Mouse (Mus musculus) hindbrain, embryonic 15.5 days (tissue): ENCODE results near the gene Cmip. TPM values are rescaled to one million over a fixed set of nuclear protein-coding genes. Genes with fewer than 3 reads are reported as not detected.
A peak's percentile ranks its signal among the peaks of the same experiment; 100 is the strongest.

Source experiments
- ATAC-seq: fragments of 200-750 bp; cut with Nextera tagmentation; 2 replicates; pipeline ENCODE4 v1.8.0; 2017; ENCODE audit warnings: low read depth, moderate number of reproducible peaks, moderate TSS enrichment; ENCODE audit not compliant: low FRiP score
- H3K27ac ChIP-seq: fragments of 300-500 bp; sonication (generic); replicated peaks from 2 replicates; pipeline ENCODE4 v1.5.1; 2015; ENCODE audit warnings: mild to moderate bottlenecking, inconsistent platforms
- H3K27me3 ChIP-seq: fragments of 300-500 bp; sonication (generic); 2 replicates; pipeline ENCODE4 v1.6.1; 2015; ENCODE audit warnings: control low read depth, inconsistent platforms
- H3K36me3 ChIP-seq: fragments of 300-500 bp; sonication (generic); 2 replicates; pipeline ENCODE4 v1.6.1; 2015; ENCODE audit warnings: control low read depth, inconsistent platforms
- H3K4me1 ChIP-seq: fragments of 300-500 bp; sonication (generic); replicated peaks from 2 replicates; pipeline ENCODE4 v1.6.1; 2015; ENCODE audit warnings: control low read depth, inconsistent platforms
- H3K4me2 ChIP-seq: fragments of 300-500 bp; sonication (generic); 2 replicates; pipeline ENCODE4 v1.6.1; 2015; ENCODE audit warnings: moderate library complexity, mild to moderate bottlenecking, inconsistent platforms
- H3K4me3 ChIP-seq: fragments of 300-500 bp; sonication (generic); 2 replicates; pipeline ENCODE4 v1.5.1; 2015; ENCODE audit warnings: mild to moderate bottlenecking, inconsistent platforms
- H3K9ac ChIP-seq: fragments of 300-500 bp; sonication (generic); 2 replicates; pipeline ENCODE4 v1.6.1; 2015; ENCODE audit warnings: inconsistent platforms
- H3K9me3 ChIP-seq: fragments of 300-500 bp; sonication (generic); 2 replicates; pipeline ENCODE4 v1.6.1; 2016; ENCODE audit warnings: control low read depth, inconsistent platforms
- WGBS: fragments of 180-500 bp; shearing (Covaris S2); methylation state at CpG from one replicate; pipeline ENCODE4 v1.1.7; 2015; 5-methylcytosine and 5-hydroxymethylcytosine counted together
- polyA plus RNA-seq: library from polyadenylated mRNA; unstranded; fragments of >200 nt; fragmentation: Nextera tagmentation; extraction: Ambion mirVana; gene quantifications from 2 replicates; pipeline ENCODE4 v1.2.1, GENCODE M21; 2015

The Cmip gene
- polyA plus RNA-seq, 1 experiment from 2014 or later: 203 TPM

DNA sequence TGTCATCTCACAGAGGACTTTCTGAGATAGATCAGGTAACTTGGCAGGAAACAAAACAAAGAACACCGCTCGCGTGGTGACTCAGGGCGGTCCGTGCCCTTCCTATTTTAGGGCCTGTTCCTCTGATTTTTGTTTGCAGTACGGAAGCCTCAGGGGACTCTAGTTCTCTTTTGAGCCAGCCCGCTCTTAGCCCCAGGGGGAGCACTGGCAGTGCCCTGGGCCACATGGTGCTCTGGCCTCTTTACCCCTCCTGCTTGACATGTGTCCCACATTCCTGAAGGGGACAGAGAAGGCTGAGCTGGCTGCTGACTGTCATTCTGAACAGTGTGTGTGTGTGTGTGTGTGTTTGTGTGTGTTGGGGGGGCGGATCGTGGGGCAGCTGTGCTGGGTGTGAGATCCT lies 46.8 kb downstream of the Cmip start:
- no peaks in the 10 kb centered on the region for H3K27me3 ChIP-seq
- no peak for ATAC-seq
- no peaks in the 10 kb centered on the region for H3K36me3 ChIP-seq
- no peak overlapping the region for H3K9ac ChIP-seq
- H3K4me2 ChIP-seq: no peak overlapping the region
- H3K27ac ChIP-seq: 0 out of 2 replicates have a peak overlapping the region, but pooled peaks have one; percentile 14
- H3K9me3 ChIP-seq: no peaks in the 10 kb centered on the region
- H3K4me3 ChIP-seq: no peak overlapping the region
- peaks cover 75% of the 10 kb centered on the region for H3K4me1 ChIP-seq
- WGBS: 54% methylated on average over 9 of the region's 9 CpGs

DNA sequence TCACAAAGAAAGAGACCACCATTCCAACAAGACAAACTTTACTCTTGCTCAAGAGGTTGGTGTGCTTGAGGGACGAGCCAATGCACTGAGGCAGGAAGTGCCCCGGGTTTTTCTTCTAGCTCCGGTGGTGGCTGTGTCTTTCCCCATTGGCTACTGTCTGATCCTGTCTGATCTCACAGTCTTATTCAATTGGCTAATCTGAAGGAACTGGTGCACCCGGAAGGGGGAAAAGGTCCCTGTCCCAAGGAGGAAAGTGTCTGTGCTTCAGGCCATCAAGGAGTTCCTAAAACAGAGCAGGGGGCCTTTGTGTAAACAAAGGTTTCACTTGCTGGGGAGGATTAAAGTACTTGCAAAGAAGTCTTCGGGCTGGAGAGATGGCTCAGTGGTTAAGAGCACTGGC lies 48.5 kb downstream of the Cmip start:
- Histone ChIP-seq H3K9ac (no peak overlapping the region), H3K27ac (no peak overlapping the region), H3K9me3 (no peaks in the 10 kb centered on the region), H3K4me1 (peaks cover 64% of the 10 kb centered on the region), H3K4me2 (no peak overlapping the region), H3K27me3 (no peaks in the 10 kb centered on the region), H3K4me3 (no peak overlapping the region), H3K36me3 (no peaks in the 10 kb centered on the region)
- 65% methylated on average over 5 of the region's 5 CpGs for WGBS
- no peak for ATAC-seq

DNA sequence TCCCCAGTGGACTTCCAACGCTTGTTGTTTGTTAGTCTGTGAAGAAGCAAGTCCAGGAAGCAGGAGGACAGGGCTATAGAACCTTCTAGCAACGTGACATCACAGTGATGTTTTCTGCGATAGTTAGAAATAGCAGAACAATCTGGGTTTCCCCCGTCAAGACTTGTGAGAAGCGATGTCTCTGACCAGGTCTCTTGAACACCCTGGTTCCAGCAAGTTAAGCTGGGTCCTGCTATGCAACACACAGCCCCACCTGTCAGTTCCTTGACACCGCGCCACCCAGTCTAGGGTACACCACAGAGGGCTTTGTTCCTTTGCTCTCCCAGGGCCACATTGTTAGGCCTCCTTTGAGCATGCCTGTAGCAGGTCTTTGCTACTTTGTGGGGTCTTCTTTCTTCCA lies 49.9 kb downstream of the Cmip start:
- Histone ChIP-seq H3K4me1 (peaks cover 66% of the 10 kb centered on the region), H3K4me3 (no peak overlapping the region), H3K4me2 (no peak overlapping the region), H3K27ac (no peak overlapping the region), H3K36me3 (no peaks in the 10 kb centered on the region), H3K9me3 (no peaks in the 10 kb centered on the region), H3K27me3 (no peaks in the 10 kb centered on the region), H3K9ac (no peak overlapping the region)
- 87% methylated on average over 7 of the region's 7 CpGs for WGBS
- ATAC-seq: no peak

DNA sequence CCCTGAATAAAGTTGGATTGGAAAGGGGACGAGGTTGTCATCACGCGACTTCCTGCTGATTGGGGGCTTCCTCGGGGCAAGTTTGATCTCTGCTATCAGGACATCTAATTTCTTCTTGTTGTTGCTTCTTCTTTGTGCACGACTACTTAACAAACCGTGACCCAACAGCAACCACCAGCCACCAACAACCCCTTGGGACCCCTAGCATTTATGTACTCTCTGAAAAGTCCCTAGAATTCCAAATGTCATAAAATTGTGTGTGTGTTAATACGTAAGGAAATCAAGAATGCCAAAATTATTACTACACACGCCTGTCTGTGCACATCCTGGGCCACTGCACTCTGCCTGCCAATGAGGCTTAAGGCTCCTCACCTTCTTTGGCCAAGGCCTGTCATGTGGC lies 50.4 kb downstream of the Cmip start:
- no peak overlapping the region for H3K27ac ChIP-seq
- H3K4me3 ChIP-seq: no peak overlapping the region
- H3K4me2 ChIP-seq: no peak overlapping the region
- no peaks in the 10 kb centered on the region for H3K27me3 ChIP-seq
- peaks cover 64% of the 10 kb centered on the region for H3K4me1 ChIP-seq
- H3K9me3 ChIP-seq: no peaks in the 10 kb centered on the region
- 73% methylated on average over 8 of the region's 8 CpGs for WGBS
- H3K9ac ChIP-seq: no peak overlapping the region
- ATAC-seq: no peak
- H3K36me3 ChIP-seq: no peaks in the 10 kb centered on the region

DNA sequence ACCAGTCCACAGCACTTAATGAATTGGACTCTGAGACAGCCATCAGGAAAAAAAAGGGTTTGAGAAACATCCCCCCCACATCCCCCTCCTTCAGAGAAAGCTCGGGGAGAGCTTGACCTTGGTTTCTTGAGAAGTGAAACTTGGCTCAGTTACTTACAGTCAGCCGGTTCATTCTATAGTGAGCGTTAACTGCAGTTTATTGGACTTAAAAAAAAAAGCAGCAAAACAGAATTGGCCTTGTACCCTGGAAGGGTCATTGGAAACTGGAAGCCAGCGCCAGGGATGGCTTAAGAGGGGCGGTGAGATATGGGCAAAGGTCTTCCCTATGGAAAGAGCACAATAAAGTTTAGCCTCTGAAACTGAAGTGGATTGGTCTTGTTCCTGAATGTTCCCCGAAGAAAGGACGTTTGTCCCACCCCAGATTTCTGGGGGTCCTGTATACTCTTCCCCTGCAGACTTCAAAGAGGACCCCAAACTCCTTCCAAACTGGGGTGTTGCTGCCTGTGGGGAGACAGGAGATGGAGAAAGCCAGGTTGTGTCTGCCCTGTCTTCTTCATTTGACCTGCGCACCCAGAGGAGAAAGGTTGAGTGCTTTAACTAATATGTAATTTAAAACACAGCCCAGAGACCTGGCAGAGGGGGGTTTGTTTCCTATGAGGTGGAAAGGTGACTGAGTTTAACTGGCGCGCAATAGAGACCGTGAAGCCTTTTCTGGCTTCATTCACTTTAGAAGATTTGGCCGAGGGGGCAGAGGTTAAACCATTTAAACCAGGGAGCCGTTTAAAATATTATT lies 51.6 kb downstream of the Cmip start:
- H3K4me2 ChIP-seq: no peak overlapping the region
- no peak overlapping the region for H3K27ac ChIP-seq
- no peaks in the 10 kb centered on the region for H3K36me3 ChIP-seq
- 84% methylated on average over 13 of the region's 13 CpGs for WGBS
- no peak for ATAC-seq
- H3K4me3 ChIP-seq: no peak overlapping the region
- no peak overlapping the region for H3K9ac ChIP-seq
- H3K27me3 ChIP-seq: no peaks in the 10 kb centered on the region
- H3K9me3 ChIP-seq: no peaks in the 10 kb centered on the region
- H3K4me1 ChIP-seq: peaks cover 59% of the 10 kb centered on the region

DNA sequence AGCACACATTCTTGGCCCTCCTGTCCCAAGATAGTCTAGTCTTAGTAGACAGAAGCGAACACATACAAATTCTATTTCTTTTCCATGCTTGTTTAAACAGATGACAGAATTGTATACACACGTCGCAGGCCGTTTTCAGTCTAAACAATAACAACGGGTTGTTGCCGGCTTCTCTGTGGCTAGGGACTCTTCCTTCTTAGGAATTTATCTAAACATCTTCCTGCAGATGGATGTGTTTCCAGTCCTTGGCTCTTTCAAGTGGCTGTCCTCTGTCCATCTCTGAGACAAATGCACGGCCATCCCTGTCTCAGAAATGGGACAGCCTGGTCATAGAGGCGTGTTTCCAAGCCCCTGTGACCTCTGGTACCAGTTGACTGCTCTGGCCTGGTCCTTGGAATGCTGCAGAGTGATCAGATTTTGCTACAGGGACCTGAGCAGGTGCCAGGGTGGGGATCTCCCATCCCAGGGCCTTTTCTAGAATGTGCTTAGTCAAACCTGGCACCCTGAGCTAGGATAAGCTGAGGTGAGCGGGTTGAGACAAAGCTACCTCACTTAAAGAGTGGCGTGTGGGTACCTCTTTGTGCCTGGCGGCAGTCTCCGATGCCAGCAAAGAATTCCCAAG lies 52.9 kb downstream of the Cmip start:
- H3K4me1 ChIP-seq: peaks cover 57% of the 10 kb centered on the region
- no peaks in the 10 kb centered on the region for H3K27me3 ChIP-seq
- WGBS: 89% methylated on average over 12 of the region's 12 CpGs
- H3K9me3 ChIP-seq: no peaks in the 10 kb centered on the region
- H3K27ac ChIP-seq: no peak overlapping the region
- no peak overlapping the region for H3K4me3 ChIP-seq
- H3K36me3 ChIP-seq: no peaks in the 10 kb centered on the region
- H3K9ac ChIP-seq: no peak overlapping the region
- ATAC-seq: no peak
- H3K4me2 ChIP-seq: no peak overlapping the region

DNA sequence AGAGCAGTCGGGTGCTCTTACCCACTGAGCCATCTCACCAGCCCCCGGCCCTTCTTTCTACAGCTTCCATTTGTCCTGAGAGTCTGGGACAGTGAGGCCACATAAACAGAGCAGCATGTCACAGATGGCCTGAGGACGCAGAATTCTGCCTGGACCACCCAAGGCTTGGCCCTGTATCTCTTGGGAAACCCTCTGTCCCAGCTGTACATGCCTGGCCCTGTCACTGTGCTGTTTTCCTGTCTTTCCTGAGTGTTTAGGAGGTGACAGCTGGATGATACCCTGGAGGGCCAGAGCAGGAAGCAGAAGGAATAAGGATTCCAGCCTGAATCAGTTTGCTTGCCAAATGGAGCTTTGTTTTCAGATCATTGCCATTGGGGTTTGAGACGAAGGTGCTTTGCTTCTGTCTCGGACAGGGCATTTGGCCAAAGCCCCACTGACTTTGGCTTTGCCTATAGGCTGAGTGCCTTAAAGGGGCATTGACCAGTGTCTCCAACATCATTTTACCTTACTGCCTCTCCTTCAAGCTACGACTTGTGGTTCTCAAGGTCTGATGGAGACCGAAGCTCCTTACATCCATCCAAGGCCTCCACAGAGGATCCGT lies 54.2 kb downstream of the Cmip start:
- Histone ChIP-seq H3K4me2 (no peak overlapping the region), H3K9me3 (no peaks in the 10 kb centered on the region), H3K9ac (no peak overlapping the region), H3K27ac (peak overlapping the region; percentile 34), H3K4me1 (peaks cover 66% of the 10 kb centered on the region), H3K27me3 (no peaks in the 10 kb centered on the region), H3K4me3 (no peak overlapping the region), H3K36me3 (no peaks in the 10 kb centered on the region)
- 65% methylated on average over 8 of the region's 8 CpGs for WGBS
- no peak for ATAC-seq

DNA sequence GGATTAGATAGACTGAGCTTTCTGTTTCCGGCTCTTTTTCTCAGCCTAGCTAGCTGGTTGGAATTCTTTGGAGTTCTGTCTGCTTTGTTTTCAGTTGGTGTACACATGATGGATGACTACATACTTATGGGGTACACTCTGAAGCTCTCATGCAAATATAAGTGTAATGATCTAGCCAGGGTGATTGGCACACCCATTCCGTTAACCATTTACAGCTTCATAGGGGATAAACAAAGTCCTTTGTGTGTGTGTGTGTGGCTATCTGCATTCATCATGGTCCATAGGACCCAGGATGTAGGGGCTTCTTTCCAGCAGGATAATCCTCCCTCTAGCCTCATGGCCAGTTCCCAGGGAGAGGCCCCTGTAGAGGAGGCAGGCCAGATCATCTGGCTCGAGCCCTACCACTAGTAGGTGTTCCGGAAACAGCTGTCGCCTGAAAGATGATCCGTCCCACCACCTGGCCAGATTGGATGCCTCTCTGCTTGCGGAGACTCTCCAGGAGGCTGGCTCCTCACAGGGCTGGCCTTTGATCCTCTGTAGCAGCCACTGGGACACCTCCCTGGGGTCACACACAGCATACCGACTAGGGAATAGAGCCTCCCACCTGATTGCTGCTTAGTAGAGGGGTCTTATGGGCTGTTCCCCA lies 57.6 kb downstream of the Cmip start:
- Histone ChIP-seq H3K4me2 (no peak overlapping the region), H3K4me3 (no peak overlapping the region), H3K9ac (no peak overlapping the region), H3K9me3 (no peaks in the 10 kb centered on the region), H3K27ac (peak overlapping the region; percentile 34; the same call in 1 of the 2 replicates), H3K4me1 (peaks cover 66% of the 10 kb centered on the region), H3K27me3 (no peaks in the 10 kb centered on the region), H3K36me3 (no peaks in the 10 kb centered on the region)
- 14% methylated on average over 8 of the region's 8 CpGs for WGBS
- ATAC-seq: no peak

DNA sequence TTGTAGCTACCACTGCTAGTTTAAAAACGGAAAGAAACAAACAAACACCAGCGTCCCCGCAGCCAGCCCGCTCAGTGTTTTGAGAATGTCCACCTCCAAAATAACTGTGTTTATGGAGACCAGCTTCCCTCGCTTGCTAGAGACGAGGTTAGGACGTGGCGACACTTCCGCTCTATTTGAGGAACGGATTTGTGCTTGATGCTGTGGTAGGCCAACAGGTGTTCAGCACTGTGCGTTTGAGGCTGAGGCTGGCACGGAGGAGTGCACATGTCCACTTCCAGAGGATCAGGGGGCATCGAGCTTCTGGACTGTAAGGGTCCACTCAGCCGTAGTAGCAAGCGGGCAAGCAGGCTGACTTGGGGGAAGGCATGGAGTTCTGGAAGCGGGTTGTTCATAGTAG lies 58.9 kb downstream of the Cmip start:
- H3K4me1 ChIP-seq: peaks cover 72% of the 10 kb centered on the region
- 90% methylated on average over 16 of the region's 16 CpGs for WGBS

DNA sequence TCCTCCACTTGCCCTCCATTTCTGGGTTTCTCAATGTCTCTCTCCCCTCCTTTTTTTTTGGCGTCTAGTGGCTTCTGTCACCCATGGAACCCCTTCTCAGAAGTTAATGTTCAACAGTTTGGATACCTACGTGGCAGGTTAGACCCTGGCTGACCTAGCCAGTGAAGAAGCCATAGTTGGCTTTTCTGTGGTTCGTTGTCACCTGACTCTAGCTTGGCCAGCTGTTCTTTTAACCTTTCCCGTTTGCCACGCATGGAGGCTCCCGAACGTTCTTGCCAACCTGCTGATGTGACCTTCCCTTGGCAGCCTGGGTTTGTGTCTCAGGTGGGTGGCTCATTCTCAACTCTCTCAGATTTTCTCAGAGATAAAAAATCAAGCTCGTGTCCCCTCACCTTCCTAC lies 60.6 kb downstream of the Cmip start:
- Histone ChIP-seq H3K27ac (no peak overlapping the region), H3K9ac (no peak overlapping the region), H3K4me1 (peaks cover 75% of the 10 kb centered on the region), H3K27me3 (no peaks in the 10 kb centered on the region), H3K4me2 (no peak overlapping the region), H3K36me3 (no peaks in the 10 kb centered on the region), H3K9me3 (no peaks in the 10 kb centered on the region), H3K4me3 (no peak overlapping the region)
- ATAC-seq: no peak
- WGBS: 87% methylated on average over 8 of the region's 8 CpGs

More for the DNA sequence above, 58.9 kb downstream of the Cmip start:
- H3K9ac ChIP-seq: no peak overlapping the region
- no peak overlapping the region for H3K4me2 ChIP-seq
- H3K9me3 ChIP-seq: no peaks in the 10 kb centered on the region
- no peaks in the 10 kb centered on the region for H3K36me3 ChIP-seq
- H3K27ac ChIP-seq: no peak overlapping the region
- no peak for ATAC-seq
- H3K4me3 ChIP-seq: no peak overlapping the region
- H3K27me3 ChIP-seq: no peaks in the 10 kb centered on the region

DNA sequence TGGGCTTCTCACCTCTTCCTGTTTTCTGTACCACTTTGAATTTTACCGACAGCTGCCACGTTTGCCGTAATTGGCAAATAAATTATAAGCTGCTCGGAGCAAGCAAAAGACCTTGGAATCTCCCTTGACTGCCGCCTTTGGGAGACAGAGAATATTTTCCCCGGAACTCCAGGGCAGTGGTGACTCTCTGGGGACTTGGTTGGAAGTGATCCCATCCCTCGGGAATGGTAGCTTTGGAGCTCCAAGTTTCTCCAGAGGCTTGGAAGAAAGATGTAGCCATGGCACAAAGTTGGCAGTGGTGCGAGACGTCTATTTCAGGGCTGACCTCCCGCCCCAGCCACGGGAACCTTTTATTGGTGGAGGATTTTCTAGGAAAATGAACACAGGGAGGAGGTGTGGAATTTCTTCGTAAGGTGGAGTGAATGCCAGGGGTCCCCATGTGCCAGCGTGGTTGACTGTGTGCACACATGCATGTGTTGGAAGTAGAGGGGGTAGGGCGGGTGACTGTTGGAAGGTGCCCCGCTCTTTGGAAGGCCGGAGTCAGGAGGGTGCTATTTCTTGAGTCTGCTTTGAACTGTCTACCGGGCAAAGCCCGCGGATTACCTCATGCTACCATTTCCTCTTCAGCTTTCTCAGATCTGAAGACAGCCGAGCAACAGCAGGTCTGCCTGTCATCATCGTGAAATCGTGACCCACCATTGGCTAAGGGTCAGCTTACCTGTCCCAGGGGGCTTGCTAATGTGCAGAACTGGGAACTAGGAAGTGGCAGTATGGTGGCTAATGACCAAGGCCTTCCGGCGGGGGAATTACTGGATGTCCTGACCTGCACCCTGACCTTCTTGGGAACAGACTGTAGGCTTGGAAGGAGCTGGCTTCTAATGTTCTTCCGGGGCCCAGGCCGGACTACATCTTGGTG lies 62.3 kb downstream of the Cmip start:
- no peaks in the 10 kb centered on the region for H3K9me3 ChIP-seq
- no peak for ATAC-seq
- H3K27ac ChIP-seq: 0 out of 2 replicates have a peak overlapping the region, but pooled peaks have one; percentile 5
- H3K27me3 ChIP-seq: no peaks in the 10 kb centered on the region
- H3K4me1 ChIP-seq: peaks cover 83% of the 10 kb centered on the region
- H3K4me3 ChIP-seq: no peak overlapping the region
- no peaks in the 10 kb centered on the region for H3K36me3 ChIP-seq
- no peak overlapping the region for H3K4me2 ChIP-seq
- 78% methylated on average over 26 of the region's 26 CpGs for WGBS
- H3K9ac ChIP-seq: no peak overlapping the region
